Mouse (Mus musculus) skeletal muscle tissue, postnatal 0 days (tissue): ENCODE measurements around the gene Ehbp1l1. TPM values are rescaled to one million over a fixed set of nuclear protein-coding genes. Genes with fewer than 3 reads are reported as not detected.

Experiments
- microRNA-seq, 2 experiments: library from miRNA; unstranded; fragments of <30 nt; microRNA quantifications; one replicate each; pipeline ENCODE4; 2016
- polyA plus RNA-seq: library from polyadenylated mRNA; unstranded; fragments of >200 nt; fragmentation: Nextera tagmentation; extraction: Ambion mirVana; gene quantifications from 2 replicates; pipeline ENCODE4 v1.2.1, GENCODE M21; 2015

The Ehbp1l1 gene
- 133 and 144 TPM in 2 replicates for polyA plus RNA-seq

GRCm38 (mm10) chr19:5725767-5726515, at the start of gene Ehbp1l1:
Ehbp1l1 (minus strand) TSS chr19:5726317.

GRCm38 (mm10) chr19:5770925-5771860, 45.1 kb upstream of the Ehbp1l1 start, which contains the start of gene Scyl1:
Scyl1 (minus strand) TSS chr19:5771419.

GRCm38 (mm10) chr19:5740320-5741317, 14.5 kb upstream of the Ehbp1l1 start, which contains the start of gene Ltbp3:
Ltbp3 (plus strand) TSS chr19:5740904.

GRCm38 (mm10) chr19:5729444-5729815, 3.3 kb upstream of the Ehbp1l1 start, which contains the start of gene Fam89b:
Fam89b (minus strand) TSS chr19:5729653.

GRCm38 (mm10) chr19:5704163-5704800, 21.8 kb downstream of the Ehbp1l1 start, which contains the start of gene Kcnk7:
Kcnk7 (plus strand) TSS chr19:5704367.

GRCm38 (mm10) chr19:5688200-5689087, 37.7 kb downstream of the Ehbp1l1 start, which contains the start of the genes Map3k11 and Pcnx3:
Map3k11 (plus strand) TSS chr19:5688742.
Pcnx3 (minus strand) TSS chr19:5688908.

GRCm38 (mm10) chr19:5662981-5663913, 62.9 kb downstream of the Ehbp1l1 start, which contains the start of gene Sipa1:
Sipa1 (minus strand) TSS chr19:5663707.

Small RNA genes within 50 kb of the gene (microRNA-seq; reads per million reads assigned to microRNA genes)
- 0 to 0.10 reads per million in 2 experiments for gene Mir6987

Other genes starting within 250 kb of the Ehbp1l1 start
- 29.2 and 31.8 TPM in 2 replicates for gene Mus81, start 237.9 kb downstream of the Ehbp1l1 start, polyA plus RNA-seq
- gene Cfl1, start 235.9 kb downstream of the Ehbp1l1 start, polyA plus RNA-seq, result 666 and 916 TPM in 2 replicates
- gene 1700020D05Rik, start 222.5 kb downstream of the Ehbp1l1 start, polyA plus RNA-seq, result 0.14 TPM in 1 of 2 replicates, not detected in the other
- gene Snx32, start 215.8 kb downstream of the Ehbp1l1 start, polyA plus RNA-seq, result 6.4 and 8.5 TPM in 2 replicates
- 0.65 TPM in 1 of 2 replicates, not detected in the other for gene Ovol1, start 165.7 kb downstream of the Ehbp1l1 start, polyA plus RNA-seq
- gene Ap5b1, start 158.3 kb downstream of the Ehbp1l1 start, polyA plus RNA-seq, result 1.1 and 2.0 TPM in 2 replicates
- gene Rnaseh2c, start 124.4 kb downstream of the Ehbp1l1 start, polyA plus RNA-seq, result 48.4 and 58.1 TPM in 2 replicates
- 28.4 and 28.8 TPM in 2 replicates for gene Kat5, start 116.1 kb downstream of the Ehbp1l1 start, polyA plus RNA-seq
- 24.4 and 28.3 TPM in 2 replicates for gene Rela, start 88.8 kb downstream of the Ehbp1l1 start, polyA plus RNA-seq
- 20.3 and 21.1 TPM in 2 replicates for gene Sipa1, start 62.6 kb downstream of the Ehbp1l1 start, polyA plus RNA-seq
- 15.5 and 16.8 TPM in 2 replicates for gene Map3k11, start 37.6 kb downstream of the Ehbp1l1 start, polyA plus RNA-seq
- gene Pcnx3, start 37.4 kb downstream of the Ehbp1l1 start, polyA plus RNA-seq, result 4.7 and 6.5 TPM in 2 replicates
- 0.35 and 0.52 TPM in 2 replicates for gene Kcnk7, start 21.9 kb downstream of the Ehbp1l1 start, polyA plus RNA-seq
- 85.5 and 88.0 TPM in 2 replicates for gene Fam89b, start 3.3 kb upstream of the Ehbp1l1 start, polyA plus RNA-seq
- 20.1 and 31.1 TPM in 2 replicates for gene Ltbp3, start 14.6 kb upstream of the Ehbp1l1 start, polyA plus RNA-seq
- 57.0 and 57.9 TPM in 2 replicates for gene Scyl1, start 45.1 kb upstream of the Ehbp1l1 start, polyA plus RNA-seq
- 7.9 and 9.9 TPM in 2 replicates for gene Frmd8, start 149.0 kb upstream of the Ehbp1l1 start, polyA plus RNA-seq
- gene Slc25a45, start 151.5 kb upstream of the Ehbp1l1 start, polyA plus RNA-seq, result 2.9 and 4.3 TPM in 2 replicates
- 1.1 and 1.3 TPM in 2 replicates for gene Tigd3, start 167.8 kb upstream of the Ehbp1l1 start, polyA plus RNA-seq
- gene Dpf2, start 186.7 kb upstream of the Ehbp1l1 start, polyA plus RNA-seq, result 63.6 and 64.0 TPM in 2 replicates
- gene Cdc42ep2, start 198.5 kb upstream of the Ehbp1l1 start, polyA plus RNA-seq, result 19.1 and 20.6 TPM in 2 replicates
- 24.4 and 25.7 TPM in 2 replicates for gene Pola2, start 237.9 kb upstream of the Ehbp1l1 start, polyA plus RNA-seq